Mouse (Mus musculus) testis, postnatal 14 days (tissue): ENCODE data around the gene Txndc12.

Experiments used
- DNase-seq: peaks from one replicate; pipeline ENCODE4 v3.0.0; 2021; ENCODE audit warnings: low spot score

Gene Txndc12

DNA sequence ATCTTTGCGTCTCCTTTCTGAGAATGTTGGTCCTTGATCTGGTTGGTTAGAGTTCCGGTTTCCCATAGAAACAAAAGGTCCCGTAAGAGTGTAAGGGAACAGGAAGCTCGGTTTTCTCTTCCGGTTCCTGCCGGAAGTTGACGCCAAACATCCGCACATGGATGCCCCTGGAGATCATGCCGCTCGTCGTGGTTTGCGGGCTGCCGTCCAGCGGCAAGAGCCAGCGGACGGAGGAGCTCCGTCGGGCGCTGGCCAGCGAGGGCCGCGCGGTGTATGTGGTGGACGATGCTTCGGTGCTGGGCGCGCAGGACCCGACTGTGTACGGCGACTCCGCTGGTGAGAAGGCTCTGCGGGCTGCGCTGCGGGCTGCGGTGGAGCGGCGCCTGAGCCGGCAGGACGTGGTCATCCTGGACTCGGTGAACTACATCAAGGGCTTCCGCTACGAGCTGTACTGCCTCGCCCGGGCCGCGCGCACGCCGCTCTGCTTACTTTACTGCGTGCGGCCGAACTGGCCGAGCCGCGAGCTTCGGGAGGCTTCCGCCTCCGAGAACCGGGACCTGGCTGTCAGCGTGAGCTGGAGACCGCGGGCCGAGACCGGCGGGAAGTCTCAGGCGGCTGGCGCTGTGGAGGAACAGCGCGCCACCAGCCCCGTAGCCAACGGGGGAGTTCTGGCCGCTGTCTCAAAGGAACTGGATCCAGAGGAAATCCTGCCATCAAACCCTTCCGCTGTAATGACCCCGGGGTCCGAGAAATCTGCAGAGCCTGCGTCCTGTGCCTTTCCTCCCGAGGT lies 13.5 kb downstream of the Txndc12 start, which contains the start of gene Kti12:
TSS of gene Kti12 (plus strand) at position 71 of the 790 bp plus-strand sequence.
- peak; percentile 86 for DNase-seq

DNA sequence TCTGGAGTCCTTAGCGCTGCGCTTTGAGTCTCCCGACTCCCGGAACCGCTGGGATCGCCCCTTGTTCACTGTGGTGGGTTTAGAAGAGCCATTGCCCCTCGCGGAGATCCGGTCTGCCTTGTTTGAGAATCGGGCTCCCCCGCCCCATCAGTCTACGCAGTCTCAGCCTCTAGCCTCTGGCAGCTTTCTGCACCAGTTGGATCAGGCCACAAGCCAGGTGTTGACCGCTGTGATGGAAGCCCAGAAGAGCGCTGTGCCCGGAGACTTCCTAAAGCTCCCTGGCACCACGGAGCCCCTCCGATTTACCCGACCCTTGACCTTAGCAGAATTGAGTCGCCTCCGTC lies 14.1 kb downstream of the Txndc12 start, which contains the start of gene A730015C16Rik:
TSS of gene A730015C16Rik (minus strand) at position 115 of the 344 bp plus-strand sequence.
- DNase-seq: no peak

DNA sequence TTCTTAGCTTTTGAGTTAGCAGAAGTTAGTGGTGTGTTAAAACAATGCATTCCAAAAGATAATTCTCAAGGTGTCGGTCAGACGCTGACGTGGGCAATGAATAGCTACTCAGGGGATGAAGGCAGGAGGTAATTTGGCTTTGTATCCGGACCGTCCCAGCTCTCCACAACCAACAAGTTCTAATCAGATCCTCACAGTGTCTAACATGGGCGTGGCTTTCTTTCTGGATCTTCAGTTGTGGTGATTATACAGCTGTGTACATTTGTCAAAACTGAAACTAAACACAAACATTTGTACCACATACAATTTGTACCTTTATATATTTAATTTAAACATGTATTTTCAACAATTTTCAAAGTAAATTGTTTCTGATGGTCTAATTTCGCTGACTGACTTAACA lies 32.4 kb downstream of the Txndc12 start:
- no peak for DNase-seq

DNA sequence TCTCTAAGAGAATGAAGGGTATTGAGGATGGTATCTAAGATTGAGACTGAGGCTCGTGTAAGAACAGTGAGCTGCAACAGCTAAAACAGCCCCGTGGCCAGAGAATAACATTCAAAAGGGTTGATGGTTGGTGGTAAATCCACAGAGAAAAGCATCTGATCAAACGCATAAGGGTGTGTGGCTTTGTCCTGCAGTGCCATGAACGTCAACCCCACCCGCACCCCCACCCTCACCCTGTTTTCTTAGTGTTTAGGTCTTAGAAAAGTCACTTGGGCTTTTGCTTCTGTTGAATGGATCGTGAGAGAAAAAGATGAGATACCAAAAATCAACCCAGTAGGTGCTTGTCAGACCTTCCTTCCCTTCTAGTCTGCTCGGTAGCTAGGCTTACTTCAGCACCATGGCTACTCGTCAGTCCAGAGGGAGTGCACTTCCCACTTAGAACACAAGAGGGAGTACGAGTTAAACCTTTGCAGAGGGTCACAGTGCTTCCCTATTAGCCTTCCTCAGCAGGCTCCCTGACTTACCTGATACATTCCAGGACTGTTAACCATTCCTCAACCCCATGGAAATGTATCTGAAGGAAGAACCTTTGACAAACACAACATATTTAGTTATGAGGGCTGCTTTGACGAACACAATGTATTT lies 35.5 kb downstream of the Txndc12 start:
- DNase-seq: peak; percentile 75

DNA sequence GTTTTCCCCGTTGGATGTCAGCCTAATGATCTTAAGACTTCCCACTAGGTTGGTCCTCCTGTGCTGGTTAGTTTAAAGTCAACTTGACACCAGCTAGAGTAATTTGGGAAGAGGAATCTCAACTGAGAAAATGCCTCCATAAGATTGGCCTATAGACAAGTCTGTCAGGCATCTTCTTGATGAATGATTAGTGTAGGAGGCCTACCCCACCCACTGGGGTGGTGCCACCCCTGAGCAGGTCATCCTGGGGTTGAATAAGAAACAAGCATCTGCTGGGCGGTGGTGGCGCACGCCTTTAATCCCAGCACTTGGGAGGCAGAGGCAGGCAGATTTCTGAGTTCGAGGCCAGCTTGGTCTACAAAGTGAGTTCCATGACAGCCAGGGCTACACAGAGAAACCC lies 39.3 kb downstream of the Txndc12 start:
- DNase-seq: no peak

DNA sequence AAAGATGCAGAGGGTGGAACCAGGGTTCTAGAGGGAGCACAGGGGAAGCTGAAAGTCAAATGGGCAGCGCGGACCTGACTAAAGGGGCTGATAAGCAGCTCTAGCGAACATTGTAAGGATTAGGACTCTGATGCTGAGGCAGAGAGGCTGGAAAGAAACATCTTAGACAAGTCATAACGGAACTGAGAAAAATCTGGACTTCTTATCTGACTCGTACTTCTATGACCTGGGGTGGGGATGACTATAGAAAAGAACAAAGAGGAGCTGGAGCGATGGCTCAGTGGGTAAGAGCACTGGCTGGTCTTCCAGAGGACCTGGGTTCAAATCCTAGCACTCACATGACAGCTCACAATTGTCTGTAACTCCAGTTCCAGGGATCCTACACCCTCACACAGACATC lies 43.5 kb downstream of the Txndc12 start:
- DNase-seq: no peak

DNA sequence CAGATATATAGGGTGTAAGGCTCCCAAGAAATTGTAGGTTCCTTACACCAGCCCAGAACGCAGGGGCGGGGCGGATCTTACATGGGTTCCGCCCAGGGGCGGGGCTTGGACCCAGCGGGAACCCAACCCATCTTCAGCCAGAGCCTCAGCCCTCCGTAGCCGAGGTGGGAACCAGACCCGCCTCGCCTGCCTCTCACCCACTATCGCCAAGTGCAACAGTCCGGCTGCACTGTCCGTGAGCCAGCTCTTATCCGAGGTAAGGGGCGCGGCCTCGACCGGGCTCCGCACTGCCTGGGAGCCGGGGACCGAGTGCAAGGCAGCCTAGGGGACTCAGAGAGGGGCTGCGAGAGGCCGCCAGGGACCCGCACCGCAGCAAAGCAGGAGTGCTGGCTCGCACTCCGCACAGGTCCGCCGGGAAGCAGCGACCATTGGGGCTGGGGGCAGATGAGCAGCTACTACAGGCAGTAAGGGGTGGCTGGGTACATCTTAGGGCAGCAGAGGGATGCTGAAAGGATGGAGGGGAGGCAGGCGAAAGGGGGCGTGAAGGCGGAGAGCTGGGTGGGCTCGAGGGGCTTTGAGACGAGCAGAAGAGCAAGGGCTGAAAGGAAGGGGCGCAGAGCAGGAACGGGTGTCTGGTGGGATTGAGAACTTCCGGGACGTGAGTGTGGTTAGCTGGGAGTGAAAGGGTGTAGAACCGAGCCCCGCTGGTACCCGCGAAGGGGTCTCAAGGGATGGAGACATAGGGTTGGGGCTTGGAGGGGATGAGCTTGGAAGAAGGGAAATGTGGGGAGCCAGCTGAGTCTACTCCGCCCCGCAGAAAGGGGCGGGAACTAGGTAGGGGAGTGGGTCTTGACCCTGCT lies 44.8 kb downstream of the Txndc12 start, which contains the start of gene Rab3b:
TSS of gene Rab3b (plus strand) at position 101 of the 860 bp plus-strand sequence.
- DNase-seq: peak; percentile 60

DNA sequence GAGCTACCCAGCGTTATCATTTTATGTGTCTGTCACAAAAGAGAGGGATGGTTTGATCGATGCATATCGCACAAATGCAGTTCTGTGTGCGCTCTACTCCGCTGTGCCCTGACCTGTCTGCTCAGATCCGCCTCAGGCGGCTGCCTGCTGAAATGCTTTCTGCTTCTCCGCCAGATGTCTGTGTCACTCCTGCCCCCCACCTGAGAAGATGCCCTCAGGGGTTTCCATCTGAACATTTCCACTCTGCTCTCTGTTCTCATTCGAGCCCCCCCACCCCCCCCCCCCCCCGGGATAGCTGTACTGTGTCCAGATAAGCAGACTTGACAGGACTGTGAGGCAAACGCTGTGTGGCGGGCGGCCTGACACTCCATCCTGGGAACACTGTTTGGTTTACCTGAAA lies 49.4 kb downstream of the Txndc12 start:
- DNase-seq: no peak

DNA sequence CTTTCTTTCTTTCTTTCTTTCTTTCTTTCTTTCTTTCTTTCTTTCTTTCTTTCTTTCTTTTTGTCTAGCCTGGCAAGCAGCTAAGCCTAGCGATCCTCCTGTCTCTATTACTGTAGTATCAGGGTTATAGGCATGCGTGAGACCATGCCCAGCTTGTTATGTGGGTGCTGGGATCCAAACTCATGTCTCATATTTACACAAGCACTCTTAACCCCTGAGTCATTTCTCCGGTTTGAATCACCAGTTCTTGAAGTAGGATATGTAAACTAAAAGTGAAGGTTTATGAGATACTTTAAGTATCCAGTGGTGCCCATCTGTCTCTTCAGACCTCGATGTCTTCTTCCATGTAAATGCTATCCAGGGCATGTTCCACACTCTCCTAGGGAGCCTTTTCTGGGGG lies 53.1 kb downstream of the Txndc12 start:
- no peak for DNase-seq

DNA sequence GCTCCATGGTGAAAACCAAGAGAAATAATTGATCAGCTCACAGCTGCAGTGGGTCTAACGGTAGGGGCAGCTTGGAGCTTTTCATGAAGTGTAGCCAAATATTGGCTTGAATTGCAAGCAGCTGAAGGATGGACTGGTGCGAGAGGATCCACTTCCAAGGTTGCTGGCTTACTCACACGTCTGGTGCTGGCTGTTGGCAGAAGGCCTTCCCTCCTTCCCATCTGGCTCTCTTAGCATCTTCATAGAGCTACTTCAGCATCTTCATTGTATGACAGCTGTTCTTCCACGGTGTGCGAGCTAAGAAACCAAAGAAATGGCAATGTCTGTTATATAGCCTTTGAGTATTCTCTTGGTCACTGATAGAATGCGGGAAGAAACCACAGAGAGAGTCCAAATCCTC lies 56.5 kb downstream of the Txndc12 start:
- no peak for DNase-seq

DNA sequence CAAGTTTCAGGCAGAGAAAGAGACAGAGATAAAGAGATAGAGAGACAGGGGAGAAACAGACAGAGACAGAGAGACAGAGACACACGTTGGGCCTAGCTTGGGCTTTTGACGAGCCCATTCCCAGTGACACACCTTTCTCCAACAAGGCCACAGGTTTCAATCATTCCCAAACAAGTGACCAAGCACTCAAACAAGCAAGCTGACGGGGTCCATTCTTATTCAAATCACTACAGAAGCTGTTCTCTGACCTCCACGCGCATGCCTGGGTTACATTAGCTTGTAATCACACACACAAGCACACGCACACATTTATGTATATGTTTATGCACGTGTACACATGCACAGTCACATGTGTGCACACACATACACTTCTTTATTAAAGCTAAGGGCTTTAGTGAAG lies 66.0 kb downstream of the Txndc12 start:
- DNase-seq: no peak

DNA sequence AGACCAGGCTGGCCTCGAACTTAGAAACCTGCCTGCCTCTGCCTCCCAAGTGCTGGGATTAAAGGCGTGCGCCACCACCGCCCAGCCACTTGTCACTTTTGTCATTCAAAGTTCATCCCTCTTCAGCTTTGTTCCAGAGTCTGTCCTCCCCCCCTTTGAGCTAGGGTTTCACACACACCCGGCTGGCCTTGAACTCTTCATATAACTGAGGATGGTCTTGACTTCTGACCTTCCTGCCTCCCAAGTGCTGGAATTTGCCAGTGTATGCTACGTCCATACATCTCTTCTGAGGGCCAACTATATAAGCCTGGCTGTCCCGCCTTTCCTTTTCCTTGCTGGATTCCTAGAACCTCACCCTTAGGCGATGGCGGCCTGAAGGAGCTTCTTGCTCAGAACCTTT lies 68.5 kb downstream of the Txndc12 start:
- no peak for DNase-seq

DNA sequence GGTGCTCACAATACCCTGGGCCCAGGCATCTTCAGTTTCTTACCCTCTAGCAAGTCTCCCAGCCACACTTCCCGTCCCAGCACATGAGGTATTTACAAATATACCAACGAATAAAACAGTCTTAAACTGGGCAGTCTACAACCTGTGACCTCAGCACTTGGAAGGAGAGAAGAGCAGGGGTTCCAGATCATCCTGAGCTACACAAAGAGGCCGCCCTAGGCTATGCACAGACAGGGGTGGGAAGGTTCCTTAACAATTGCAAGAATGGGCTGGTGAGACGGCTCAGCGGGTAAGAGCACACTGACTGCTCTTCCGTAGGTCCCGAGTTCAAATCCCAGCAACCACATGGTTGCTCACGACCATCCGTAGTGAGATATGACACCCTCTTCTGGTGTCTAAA lies 68.9 kb downstream of the Txndc12 start:
- no peak for DNase-seq

DNA sequence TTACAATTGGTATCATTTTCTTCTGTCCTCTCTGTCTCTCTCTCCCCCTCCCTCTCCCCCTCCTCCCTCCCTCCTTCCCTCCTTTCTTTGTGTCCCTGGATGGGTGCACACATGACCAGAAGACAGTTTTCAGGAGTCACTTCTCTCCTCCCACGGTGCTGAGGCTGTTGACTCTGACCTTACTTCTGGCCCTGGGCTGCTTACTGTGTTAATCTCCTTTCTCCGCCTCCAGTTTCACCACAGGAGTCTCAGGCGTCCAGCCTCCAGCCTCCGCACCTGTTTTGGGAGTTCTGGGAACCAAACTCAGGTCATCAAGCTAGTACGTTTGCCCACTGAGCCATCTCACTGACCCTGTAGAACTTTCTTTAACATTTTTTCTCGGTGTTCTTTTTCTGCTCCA lies 69.7 kb downstream of the Txndc12 start:
- DNase-seq: peak; percentile 12

DNA sequence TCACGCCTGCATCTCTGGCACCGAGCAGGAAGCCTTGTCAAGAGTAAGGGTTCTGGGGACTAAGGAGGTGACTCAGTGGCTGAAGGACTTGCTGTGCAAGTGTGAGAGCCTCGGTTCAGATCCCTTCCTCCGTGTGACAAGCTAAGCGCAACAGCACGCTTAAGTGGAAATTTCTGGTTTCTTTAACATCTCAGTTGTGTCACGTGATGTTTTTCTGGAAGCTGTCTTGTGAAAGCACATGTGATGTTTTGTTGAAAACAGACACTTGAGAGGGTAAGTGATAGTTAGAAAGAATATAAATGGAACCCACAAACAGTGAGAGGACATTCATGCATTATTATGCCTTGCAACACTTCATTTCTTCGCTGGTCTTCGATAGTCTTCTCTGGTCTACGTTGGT lies 70.4 kb downstream of the Txndc12 start:
- DNase-seq: no peak

DNA sequence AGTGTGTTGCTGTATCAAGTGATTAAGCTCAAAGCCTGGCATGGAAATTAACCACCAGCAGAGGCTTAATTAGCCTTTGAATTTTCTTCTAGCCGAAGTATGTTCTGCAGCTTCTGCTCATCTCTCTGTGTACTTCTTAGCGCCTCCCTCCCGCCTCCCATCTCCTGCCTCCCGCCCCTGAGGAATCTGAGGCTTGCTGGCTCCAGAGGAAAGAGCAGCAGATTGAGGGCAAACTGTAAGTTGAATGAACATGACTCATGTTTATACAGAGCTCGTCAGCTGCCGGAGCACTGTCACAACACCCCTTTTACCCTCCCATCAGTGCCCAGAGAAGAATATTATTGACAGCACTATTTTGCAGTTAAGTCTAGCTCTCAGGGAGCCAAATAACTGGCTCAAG lies 71.5 kb downstream of the Txndc12 start:
- DNase-seq: no peak

DNA sequence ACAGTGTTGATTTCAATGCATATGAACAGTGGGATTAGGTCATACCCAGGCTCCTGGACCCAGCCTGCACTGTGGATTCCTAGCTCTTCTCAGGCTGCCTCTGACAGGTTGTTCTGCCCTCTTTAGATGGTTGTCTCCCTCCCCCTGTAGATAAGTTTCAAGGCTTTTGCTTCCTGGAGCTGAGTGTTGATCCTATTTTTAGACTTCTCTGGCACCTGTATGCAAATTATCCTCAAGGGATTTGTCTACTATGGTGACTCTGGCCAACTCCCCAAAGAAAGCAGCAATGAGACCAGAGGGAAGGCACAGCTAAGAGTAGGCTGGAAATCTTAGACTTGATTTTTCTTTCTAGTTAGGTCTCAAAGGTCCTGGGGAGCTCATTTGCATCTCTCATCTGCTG lies 73.1 kb downstream of the Txndc12 start:
- no peak for DNase-seq

DNA sequence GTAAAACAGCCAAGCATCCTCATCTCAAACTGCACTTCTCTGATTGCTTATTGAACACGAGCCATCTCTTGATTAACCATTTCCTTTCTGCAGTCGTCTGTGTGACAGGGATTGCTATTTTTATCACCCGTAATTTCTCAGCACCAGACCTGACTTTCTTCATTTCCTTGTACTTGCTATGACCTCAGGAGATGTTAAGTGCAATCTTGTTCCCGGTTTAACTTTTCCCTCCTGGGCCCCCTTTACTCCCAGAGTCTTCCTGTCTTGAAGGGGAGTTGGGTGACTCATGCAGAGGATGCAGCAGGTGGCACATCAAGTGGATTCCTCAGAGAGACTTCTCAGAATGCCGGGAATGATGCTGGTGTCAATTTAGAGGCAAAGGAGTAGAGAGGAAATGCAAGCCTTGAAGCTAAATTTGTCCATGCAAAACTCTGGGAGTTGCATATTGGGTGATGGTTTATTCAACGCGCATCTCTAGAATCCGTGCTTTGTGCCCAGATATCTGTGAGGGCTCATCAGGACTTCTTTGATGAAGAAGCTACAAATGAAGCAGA lies 75.5 kb downstream of the Txndc12 start:
- DNase-seq: no peak
